Mouse (Mus musculus): ENCODE results near the gene Golga2.
"Not testable (repeated sequence)": the region's sequence is repeated elsewhere in the genome, so short reads cannot be mapped to it uniquely, and the experiment has no call there.

The Golga2 gene

DNA sequence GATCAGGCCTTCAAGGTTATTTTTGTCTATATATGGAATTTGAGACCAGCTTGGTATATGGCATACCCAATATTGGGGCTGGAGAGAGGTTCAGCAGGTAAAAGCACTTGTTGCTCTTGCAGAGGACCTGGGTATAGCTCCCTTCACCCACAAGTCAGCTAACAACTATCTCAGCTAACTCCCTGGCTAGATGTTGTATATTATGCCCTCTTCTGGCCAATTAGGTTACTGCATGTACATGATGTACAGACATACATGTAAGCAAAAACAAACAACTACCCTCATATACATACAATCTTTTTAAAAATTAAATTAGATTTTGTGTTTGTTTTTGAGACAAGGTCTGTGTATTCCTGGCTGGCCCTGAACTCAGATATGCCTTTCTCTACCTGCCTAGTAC is 2.4 kb downstream of the Golga2 start:
- DNase-seq: no peak

DNA sequence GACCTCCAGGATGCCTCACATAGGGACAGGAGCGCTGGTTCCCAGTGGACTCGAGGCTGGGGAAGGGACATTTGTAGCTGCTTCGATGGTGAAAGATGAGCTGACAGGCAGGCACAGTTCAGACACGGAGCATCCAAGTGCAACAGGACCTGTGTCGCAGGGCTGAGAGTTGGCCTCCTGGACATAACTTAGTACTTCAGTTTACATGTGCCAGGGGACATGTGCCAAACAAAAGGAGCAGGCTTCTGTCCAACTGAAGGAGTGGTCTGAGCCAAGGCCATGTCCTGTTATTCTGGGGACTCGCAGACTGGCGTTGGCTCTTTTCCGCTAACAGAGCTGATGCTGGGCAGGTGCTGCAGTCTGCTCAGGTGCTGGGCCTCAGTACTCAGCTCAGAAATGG is 7.2 kb downstream of the Golga2 start:
- no peak for DNase-seq

DNA sequence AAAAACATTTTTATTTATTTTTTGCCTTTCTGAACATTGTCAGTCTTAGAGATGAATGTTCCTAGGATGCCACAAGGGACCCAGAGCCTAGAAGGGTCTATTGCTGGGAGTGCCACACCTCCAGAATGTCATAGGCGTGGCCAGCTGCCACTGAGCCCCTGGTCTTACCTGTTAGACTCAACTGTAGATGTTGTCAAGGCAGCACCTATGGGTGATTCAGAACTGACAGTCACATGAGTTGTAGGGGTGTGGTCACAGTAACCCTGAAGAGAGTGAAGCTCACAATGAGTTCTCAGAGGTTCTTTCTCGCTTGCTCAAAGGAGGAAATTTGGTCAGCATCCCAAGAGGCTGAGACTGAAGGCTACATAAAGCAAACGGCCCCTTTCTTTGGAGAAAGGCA is 8.1 kb downstream of the Golga2 start:
- no peak for DNase-seq

GRCm38 (mm10) chr2:32295842-32296241 is 8.7 kb downstream of the Golga2 start:
- DNase-seq: not testable (repeated sequence)

DNA sequence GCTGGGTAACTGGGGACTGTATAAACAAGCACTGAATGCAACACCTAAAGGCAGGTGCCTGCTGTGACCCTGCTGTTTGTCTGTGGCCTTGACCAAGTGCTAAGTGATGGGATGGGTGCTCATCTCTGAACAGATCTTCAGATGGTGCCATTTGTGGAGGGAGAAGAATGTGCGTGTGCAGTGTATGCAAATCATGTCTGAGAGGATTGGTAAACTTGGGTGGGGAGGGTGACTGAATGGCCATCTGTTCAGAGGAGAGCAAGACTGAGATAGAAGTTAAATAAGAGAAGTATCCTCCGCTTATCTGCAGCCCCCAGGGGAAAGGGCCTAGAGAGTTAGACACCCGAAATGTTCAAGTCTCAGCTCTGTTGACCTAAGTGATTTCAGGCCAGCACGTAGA is 12.3 kb downstream of the Golga2 start:
- DNase-seq: no peak

DNA sequence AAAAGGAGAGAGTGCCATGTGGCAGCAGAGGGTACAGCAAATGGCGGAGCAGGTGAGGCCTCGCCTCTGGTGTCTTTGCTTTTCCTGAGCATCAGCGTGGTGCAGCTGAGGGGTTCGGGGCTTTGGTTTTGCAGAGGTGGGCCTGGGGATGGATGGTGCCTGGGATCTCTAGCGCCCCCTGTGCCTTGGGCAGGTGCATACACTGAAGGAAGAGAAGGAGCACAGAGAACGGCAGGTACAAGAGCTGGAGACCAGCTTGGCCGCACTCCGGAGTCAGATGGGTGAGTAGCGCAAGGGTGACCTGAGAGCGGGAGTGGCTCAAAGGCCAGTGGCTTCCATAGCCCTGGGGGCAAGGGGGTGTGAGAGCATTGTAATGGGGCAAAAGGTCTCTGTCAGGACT is 15.8 kb downstream of the Golga2 start:
- DNase-seq: no peak

DNA sequence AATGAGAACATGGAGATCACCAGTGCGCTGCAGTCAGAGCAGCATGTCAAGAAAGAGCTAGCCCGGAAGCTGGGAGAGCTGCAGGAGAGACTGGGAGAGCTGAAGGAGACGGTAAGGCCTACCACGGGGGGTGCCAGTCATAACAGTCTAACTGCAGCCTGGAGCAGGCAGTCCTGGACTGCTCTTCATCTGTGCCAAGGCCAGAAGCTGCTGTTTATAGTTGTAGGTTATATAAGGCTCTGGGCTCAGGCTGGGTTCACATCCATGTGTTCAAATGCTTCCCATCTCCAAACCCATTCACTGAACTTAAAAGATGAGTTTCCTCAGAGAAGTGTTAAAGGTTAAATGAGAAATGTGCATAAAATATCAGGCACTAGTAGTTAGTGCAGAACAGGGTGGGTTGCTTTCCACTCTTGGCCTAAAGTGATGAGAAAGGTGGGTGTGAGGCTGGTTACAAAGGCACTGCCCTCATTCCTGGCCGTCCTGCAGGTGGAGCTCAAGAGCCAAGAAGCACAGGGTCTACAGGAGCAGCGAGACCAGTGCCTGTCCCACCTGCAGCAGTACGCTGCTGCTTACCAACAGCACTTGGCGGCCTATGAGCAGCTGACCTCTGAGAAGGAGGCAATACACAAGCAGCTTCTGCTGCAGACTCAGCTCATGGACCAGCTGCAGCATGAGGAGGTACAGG is 17.1 kb downstream of the Golga2 start:
- peak in 1 of 2 experiments; percentile 31 for DNase-seq

DNA sequence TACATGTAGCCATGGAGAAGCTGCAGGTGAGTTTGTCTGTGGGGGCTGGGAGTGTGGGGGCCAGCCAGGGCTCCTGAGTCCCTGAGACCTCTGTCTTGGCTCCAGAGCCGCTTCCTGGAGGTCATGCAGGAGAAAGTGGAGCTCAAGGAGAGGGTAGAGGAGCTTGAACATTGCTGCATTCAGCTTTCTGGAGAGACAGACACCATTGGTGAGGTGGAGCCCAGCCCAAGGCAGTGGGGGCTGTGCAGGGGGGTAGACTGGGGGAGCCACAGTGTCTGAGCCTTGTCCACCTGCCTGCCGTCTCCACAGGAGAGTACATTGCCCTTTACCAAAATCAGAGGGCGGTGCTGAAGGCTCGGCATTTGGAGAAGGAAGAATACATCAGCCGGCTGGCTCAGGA is 18.5 kb downstream of the Golga2 start:
- no peak for DNase-seq

- no peak for DNase-seq
Observed at GRCm38 (mm10) chr2:32306176-32306575, 19.0 kb downstream of the Golga2 start.

DNA sequence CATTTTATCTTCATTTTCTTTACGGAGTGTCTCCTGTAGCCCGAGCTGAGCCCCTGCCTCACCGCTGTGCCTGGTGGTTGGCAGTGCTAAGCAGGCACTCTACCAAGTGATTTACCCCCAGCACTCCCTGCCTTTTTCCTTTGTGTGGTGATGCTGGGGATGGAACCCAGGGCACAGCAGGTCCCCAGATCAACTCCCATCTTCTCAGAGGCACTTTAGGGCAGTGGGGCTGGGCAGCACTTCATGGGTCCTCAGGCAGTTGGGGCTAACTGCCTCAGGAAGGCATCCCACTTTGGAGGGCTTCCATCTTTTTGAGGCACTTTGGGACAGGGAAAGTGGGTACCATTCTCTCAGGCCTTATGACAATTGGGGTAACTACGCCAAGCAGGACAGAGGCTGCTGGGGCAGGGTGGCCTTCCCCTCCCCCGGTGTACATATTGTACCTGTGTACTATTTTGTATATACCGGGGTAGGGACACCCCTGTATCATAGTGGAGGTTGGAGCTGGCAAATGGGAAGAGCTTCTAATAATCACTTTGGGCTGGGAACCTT is 20.1 kb downstream of the Golga2 start:
- DNase-seq: no peak

GRCm38 (mm10) chr2:32307941-32308760 is 21.0 kb downstream of the Golga2 start:
- no peak for DNase-seq

GRCm38 (mm10) chr2:32308870-32309568 is 21.8 kb downstream of the Golga2 start:
- DNase-seq: no peak

DNA sequence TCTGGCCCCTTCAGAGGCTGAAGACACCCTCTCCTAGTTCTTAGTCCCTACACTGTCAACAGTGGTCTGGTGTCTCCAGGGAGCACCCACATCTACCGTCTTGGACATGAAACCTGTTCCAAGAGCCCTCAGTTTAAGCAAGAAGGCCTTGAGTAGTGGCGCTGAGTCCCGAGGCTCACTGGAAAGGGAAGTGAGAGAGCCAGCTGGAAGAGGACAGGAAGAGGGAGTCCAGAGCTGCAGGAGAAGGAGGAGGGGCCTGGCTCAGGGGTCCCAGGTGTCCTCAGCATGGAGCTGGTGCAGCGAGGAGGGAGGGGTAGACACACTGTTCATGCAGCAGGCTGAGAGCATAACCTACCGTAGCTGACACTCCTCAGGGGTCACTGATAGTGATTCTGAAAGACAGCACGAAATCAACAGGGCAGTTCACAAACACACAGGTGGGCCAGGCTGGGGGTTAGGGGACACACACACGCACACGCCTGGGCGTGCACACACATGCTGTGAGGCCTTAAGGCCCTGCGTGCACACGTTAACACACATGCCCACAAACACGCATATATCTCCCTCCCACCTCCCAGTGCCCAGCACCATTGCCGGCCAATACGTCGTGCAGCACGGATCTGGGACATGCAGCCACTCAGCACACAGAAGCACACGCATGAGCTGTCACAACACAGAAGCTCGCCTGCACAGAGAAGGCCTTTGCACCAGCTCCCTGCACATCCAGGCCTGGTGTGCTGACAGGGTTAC is 23.1 kb downstream of the Golga2 start:
- DNase-seq: no peak

- no peak for DNase-seq
Observed at GRCm38 (mm10) chr2:32311443-32312317, 24.5 kb downstream of the Golga2 start.

DNA sequence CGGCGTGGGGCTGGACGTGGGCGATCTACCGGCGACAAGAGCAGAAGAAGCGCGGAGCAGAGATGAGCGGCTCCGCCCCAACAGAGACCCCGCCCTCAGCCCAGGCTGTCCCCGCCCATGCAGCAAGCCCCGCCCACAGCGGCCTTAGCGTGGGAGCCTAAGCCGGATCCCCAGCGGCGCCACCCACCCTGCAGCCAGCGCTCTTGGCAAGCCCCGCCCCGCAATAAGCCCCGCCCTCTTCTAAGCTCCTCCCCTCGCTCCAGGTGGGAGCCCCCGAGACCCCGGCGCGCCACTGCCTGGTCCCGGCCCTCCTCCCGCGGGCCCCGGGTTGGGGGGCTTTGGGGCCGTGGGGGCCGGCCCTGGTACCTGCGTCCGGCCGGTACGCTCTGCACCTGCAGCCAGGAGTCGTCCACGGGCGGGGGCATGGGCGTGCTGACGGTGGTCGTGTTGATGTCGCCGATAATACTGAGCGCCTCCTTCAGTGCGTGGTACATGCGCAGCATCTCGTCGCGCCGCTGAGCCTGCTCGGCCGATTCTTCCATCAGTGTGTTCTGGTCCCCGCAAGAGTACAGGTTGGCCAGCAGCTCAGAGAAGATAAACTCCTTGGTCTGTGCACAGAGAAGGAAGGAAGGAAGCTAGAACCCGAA is 25.3 kb downstream of the Golga2 start:
- DNase-seq: peak; percentile 51 to 59

GRCm38 (mm10) chr2:32314831-32315230 is 27.6 kb downstream of the Golga2 start:
- no peak for DNase-seq

GRCm38 (mm10) chr2:32315751-32316150 is 28.6 kb downstream of the Golga2 start:
- no peak for DNase-seq

- no peak for DNase-seq
Observed at GRCm38 (mm10) chr2:32316887-32317656, 29.9 kb downstream of the Golga2 start.

DNA sequence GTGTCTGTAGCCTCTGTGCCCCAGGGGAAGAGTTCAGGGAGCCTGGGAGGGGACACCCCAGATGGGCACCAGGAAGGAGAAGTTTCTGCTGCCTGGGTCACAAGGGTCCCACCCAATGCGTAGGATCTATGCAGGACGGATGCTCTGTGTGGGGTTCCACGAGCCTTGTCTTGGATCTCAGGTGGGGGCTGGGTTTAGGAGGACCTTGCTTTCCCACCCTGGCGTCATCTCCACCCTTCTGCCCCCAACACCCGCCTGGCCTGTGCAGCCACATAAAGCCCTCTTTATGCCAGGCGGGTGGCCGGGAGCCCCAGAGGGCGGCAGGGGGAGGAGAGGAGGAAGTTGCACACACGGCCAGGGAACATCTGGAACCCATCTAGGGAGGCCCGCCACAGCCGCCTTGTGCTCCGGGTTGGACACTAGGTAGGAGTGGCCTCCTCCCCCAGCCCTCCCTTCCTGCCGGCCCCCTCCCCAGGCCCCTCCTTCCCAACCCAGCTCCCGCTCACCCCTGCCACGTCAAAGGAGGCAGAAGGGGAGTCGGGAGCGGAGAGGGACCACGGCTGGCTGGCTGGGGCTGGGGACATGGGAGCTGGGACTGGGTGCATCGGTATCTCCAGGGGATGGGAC is 30.7 kb downstream of the Golga2 start:
- no peak for DNase-seq
